Mouse (Mus musculus) hindbrain, embryonic 13.5 days (tissue): ENCODE data around the gene L3mbtl3. TPM values are rescaled to one million over a fixed set of nuclear protein-coding genes. Genes with fewer than 3 reads are reported as not detected.

ENCODE experiments used
- ATAC-seq: fragments of 200-750 bp; cut with Nextera tagmentation; 2 replicates; pipeline ENCODE4 v1.8.0; 2017; ENCODE audit warnings: moderate TSS enrichment; ENCODE audit not compliant: low FRiP score
- H3K27ac ChIP-seq: fragments of 300-500 bp; sonication (generic); 2 replicates; pipeline ENCODE4 v1.5.1; 2015; ENCODE audit warnings: inconsistent platforms, mild to moderate bottlenecking, moderate library complexity
- H3K27me3 ChIP-seq: fragments of 300-500 bp; sonication (generic); 2 replicates; pipeline ENCODE4 v1.6.1; 2015; ENCODE audit warnings: mild to moderate bottlenecking, inconsistent platforms
- H3K36me3 ChIP-seq: fragments of 300-500 bp; sonication (generic); 2 replicates; pipeline ENCODE4 v1.6.1; 2015; ENCODE audit warnings: mild to moderate bottlenecking, inconsistent platforms
- H3K4me1 ChIP-seq: fragments of 300-500 bp; sonication (generic); replicated peaks from 2 replicates; pipeline ENCODE4 v1.6.1; 2015; ENCODE audit warnings: inconsistent platforms
- H3K4me2 ChIP-seq: fragments of 300-500 bp; sonication (generic); 2 replicates; pipeline ENCODE4 v1.6.1; 2015; ENCODE audit warnings: inconsistent platforms, mild to moderate bottlenecking, moderate library complexity
- H3K4me3 ChIP-seq: fragments of 300-500 bp; sonication (generic); 2 replicates; pipeline ENCODE4 v1.5.1; 2015; ENCODE audit warnings: mild to moderate bottlenecking, inconsistent platforms
- H3K9ac ChIP-seq: fragments of 300-500 bp; sonication (generic); 2 replicates; pipeline ENCODE4 v1.6.1; 2015; ENCODE audit warnings: mild to moderate bottlenecking, inconsistent platforms
- H3K9me3 ChIP-seq: fragments of 300-500 bp; sonication (generic); 2 replicates; pipeline ENCODE4 v1.6.1; 2016; ENCODE audit warnings: inconsistent platforms
- WGBS: fragments of 180-500 bp; shearing (Covaris S2); methylation state at CpG from one replicate; pipeline ENCODE4 v1.1.7; 2015; 5-methylcytosine and 5-hydroxymethylcytosine counted together
- polyA plus RNA-seq: library from polyadenylated mRNA; unstranded; fragments of >200 nt; fragmentation: Nextera tagmentation; extraction: Ambion mirVana; gene quantifications from 2 replicates; pipeline ENCODE4 v1.2.1, GENCODE M21; 2015

Gene L3mbtl3
- polyA plus RNA-seq: 24.1 and 24.3 TPM in 2 replicates

DNA sequence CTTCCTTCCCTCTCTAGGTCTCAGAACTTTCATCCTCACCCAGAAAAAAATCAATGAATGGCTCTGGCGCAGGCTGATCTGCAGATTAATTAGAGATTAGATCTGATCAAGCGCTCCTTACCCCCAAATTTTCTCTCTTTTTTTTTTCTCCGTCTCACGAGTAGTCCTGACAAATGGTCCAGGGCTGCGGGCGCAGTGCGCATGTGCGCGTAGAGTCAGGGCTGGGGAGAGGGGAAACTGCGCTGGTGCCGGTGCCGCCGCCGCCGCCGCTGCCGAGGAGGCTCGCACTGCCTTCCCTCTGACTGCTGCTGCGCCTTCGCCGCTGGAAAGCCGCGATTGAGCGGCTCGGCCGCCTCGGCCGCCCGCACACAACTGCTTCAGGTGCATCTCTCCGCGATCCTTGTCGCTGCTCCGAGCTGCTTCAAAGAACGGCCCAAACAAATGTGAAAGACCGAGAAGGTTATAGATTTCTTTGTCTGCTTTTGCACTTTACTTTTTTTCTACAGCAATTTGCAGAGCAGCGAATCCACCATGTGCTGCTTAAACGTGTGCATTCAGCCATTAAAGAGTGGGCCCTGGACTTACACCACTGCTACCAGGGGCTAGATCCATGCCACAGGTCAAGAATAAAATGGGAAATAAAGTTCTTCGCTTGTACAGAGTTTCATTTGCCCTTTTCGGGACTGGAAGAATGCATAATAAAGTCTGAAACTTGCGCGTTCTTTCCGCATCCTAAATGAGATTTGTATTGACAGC is at the start of gene L3mbtl3:
TSS of gene L3mbtl3 (minus strand) at position 182 of the 756 bp plus-strand sequence.
- Histone ChIP-seq H3K4me1 (peaks cover 29% of the 10 kb centered on the region), H3K4me3 (peak within 1 kb of the TSS; percentile 84), H3K9me3 (no peaks in the 10 kb centered on the region), H3K27me3 (no peaks in the 10 kb centered on the region), H3K4me2 (peak within 1 kb of the TSS; percentile 99), H3K36me3 (no peaks in the 10 kb centered on the region), H3K9ac (peak within 1 kb of the TSS; percentile 92), H3K27ac (peak within 1 kb of the TSS; percentile 94)
- peak; percentile 87 for ATAC-seq
- WGBS: under 1% methylated on average over 42 of the region's 42 CpGs

DNA sequence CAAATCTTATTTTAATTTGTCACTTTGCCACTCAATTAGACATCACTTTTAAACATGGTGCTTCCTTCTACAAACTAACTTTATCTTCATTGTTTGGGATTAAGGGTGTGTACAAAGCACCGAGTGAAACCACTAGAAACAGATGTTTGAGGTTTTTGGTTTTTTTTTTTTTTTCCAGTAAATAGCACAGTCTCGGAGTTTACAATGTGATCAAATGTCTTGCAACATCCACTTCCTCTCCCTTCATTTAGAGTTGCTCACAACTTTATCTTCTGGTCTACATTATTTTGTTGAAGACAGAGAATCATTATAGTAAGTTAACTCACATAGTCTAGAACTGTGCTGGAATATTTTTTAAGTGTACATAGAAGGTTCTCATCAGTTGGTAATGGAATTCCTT is 45.4 kb upstream of the L3mbtl3 start:
- Histone ChIP-seq H3K36me3 (no peaks in the 10 kb centered on the region), H3K27ac (no peak overlapping the region), H3K4me2 (no peak overlapping the region), H3K9me3 (no peaks in the 10 kb centered on the region), H3K4me3 (no peak overlapping the region), H3K27me3 (no peaks in the 10 kb centered on the region), H3K9ac (no peak overlapping the region), H3K4me1 (no peaks in the 10 kb centered on the region)
- WGBS: 79% methylated on average over 2 of the region's 2 CpGs
- ATAC-seq: no peak

GRCm38 (mm10) chr10:26388656-26389055 is 12.9 kb upstream of the L3mbtl3 start:
- ATAC-seq: no peak
- Histone ChIP-seq H3K4me3 (no peak overlapping the region), H3K9me3 (no peaks in the 10 kb centered on the region), H3K27me3 (no peaks in the 10 kb centered on the region), H3K9ac (no peak overlapping the region), H3K4me1 (no peaks in the 10 kb centered on the region), H3K36me3 (no peaks in the 10 kb centered on the region), H3K4me2 (no peak overlapping the region), H3K27ac (no peak overlapping the region)

- Histone ChIP-seq H3K36me3 (no peaks in the 10 kb centered on the region), H3K4me1 (peaks cover 18% of the 10 kb centered on the region), H3K4me3 (no peak overlapping the region), H3K27me3 (no peaks in the 10 kb centered on the region), H3K4me2 (no peak overlapping the region), H3K27ac (no peak overlapping the region), H3K9ac (no peak overlapping the region), H3K9me3 (no peaks in the 10 kb centered on the region)
- 74% methylated on average over 6 of the region's 6 CpGs for WGBS
- no peak for ATAC-seq
These were observed 1.5 kb upstream of the L3mbtl3 start for GRCm38 (mm10) chr10:26377332-26377602.

- WGBS: 29% methylated on average over 10 of the region's 10 CpGs
- peak overlapping the region; percentile 94 for H3K27ac ChIP-seq
These were observed 968 bp upstream of the L3mbtl3 start for GRCm38 (mm10) chr10:26376546-26377331.

GRCm38 (mm10) chr10:26375351-26375751 is 420 bp downstream of the L3mbtl3 start:
- Histone ChIP-seq H3K4me2 (peak overlapping the region; percentile 99), H3K9me3 (no peaks in the 10 kb centered on the region), H3K4me1 (peaks cover 29% of the 10 kb centered on the region), H3K4me3 (peak overlapping the region; percentile 84), H3K9ac (peak overlapping the region; percentile 92), H3K27ac (peak overlapping the region; percentile 94), H3K36me3 (no peaks in the 10 kb centered on the region), H3K27me3 (no peaks in the 10 kb centered on the region)
- WGBS: 1% methylated on average over 22 of the region's 30 CpGs
- ATAC-seq: peak; percentile 58

More at GRCm38 (mm10) chr10:26376546-26377331, 968 bp upstream of the L3mbtl3 start:
- H3K27me3 ChIP-seq: no peaks in the 10 kb centered on the region
- H3K4me2 ChIP-seq: peak overlapping the region; percentile 99
- H3K9me3 ChIP-seq: no peaks in the 10 kb centered on the region
- H3K9ac ChIP-seq: peak overlapping the region; percentile 92
- H3K4me3 ChIP-seq: peak overlapping the region; percentile 84
- H3K36me3 ChIP-seq: no peaks in the 10 kb centered on the region
- no peak; the same call in 1 of the 2 replicates for ATAC-seq
- H3K4me1 ChIP-seq: peaks cover 23% of the 10 kb centered on the region

GRCm38 (mm10) chr10:26374436-26375311 is 1.1 kb downstream of the L3mbtl3 start:
- WGBS: 0% methylated on average over 58 of the region's 101 CpGs
- peak; percentile 66 for ATAC-seq

GRCm38 (mm10) chr10:26373951-26374435 is 1.8 kb downstream of the L3mbtl3 start:
- under 1% methylated on average over 68 of the region's 71 CpGs for WGBS
- peaks cover 29% of the 10 kb centered on the region for H3K4me1 ChIP-seq
- H3K9ac ChIP-seq: peak overlapping the region; percentile 92
- peak; percentile 44 for ATAC-seq
- H3K27ac ChIP-seq: peak overlapping the region; percentile 94
- no peaks in the 10 kb centered on the region for H3K9me3 ChIP-seq
- peak overlapping the region; percentile 99 for H3K4me2 ChIP-seq
- no peaks in the 10 kb centered on the region for H3K27me3 ChIP-seq
- H3K36me3 ChIP-seq: no peaks in the 10 kb centered on the region; the same call in 1 of the 2 replicates
- H3K4me3 ChIP-seq: peak overlapping the region; percentile 84

More at GRCm38 (mm10) chr10:26374436-26375311, 1.1 kb downstream of the L3mbtl3 start:
- Histone ChIP-seq H3K27ac (peak overlapping the region; percentile 94), H3K9ac (peak overlapping the region; percentile 92), H3K4me2 (peak overlapping the region; percentile 99), H3K4me1 (peaks cover 29% of the 10 kb centered on the region), H3K9me3 (no peaks in the 10 kb centered on the region), H3K4me3 (peak overlapping the region; percentile 84), H3K36me3 (no peaks in the 10 kb centered on the region), H3K27me3 (no peaks in the 10 kb centered on the region)

DNA sequence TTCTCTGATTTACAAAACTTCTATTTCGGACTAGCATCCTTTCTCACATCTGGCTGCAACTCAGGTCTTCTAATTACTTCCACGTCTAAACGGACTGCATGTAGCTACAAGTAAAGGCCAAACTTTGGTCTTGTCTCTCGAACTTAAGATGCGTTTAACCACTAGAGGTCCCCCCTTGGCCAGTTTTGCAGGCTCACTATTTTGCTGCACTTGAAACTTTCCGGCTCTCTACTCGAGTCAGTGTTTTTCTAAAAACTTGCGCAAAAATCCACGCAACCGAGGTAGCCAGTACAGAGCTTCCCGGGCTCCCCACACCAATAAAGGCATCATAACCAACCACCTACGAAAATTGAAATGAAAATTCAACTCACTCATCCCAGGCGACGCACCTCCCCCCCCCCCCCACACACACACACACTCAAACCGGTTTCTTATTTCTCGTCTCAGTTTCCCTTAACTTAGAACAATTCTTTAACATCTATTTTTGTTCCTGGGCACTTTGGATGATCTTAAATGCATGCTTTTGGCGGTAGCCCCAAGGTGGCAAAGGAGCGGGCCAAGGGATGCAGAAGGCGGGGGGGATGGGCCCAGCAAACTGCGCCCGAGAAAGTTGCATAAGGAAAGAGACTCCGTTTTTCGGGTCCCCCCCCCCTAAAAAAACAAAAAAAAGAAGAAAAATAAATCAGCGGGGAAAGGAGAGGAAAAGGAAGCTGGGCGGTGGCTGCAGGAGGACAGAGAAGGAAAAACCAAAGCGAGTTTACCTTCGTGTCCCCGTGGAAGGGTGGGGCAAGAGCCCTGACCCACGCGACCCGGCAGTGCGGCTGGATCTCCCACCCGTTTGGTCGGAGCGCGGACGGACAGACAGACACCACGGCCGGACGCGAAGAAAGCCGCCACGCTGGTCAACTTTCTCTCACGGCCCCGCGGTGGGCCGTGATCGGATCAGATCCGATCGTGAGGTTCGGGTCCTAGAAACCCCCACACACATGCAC is 2.5 kb downstream of the L3mbtl3 start:
- peaks cover 29% of the 10 kb centered on the region for H3K4me1 ChIP-seq
- WGBS: under 1% methylated on average over 51 of the region's 51 CpGs
- no peak for ATAC-seq
- no peaks in the 10 kb centered on the region for H3K27me3 ChIP-seq
- peak overlapping the region; percentile 99 for H3K4me2 ChIP-seq
- H3K27ac ChIP-seq: peak overlapping the region; percentile 94
- H3K9ac ChIP-seq: peak overlapping the region; percentile 92
- peak overlapping the region; percentile 84 for H3K4me3 ChIP-seq
- no peaks in the 10 kb centered on the region for H3K9me3 ChIP-seq
- H3K36me3 ChIP-seq: no peaks in the 10 kb centered on the region; the same call in 1 of the 2 replicates

GRCm38 (mm10) chr10:26371416-26371815 is 4.4 kb downstream of the L3mbtl3 start:
- WGBS: 66% methylated on average over 7 of the region's 7 CpGs
- Histone ChIP-seq H3K4me2 (no peak overlapping the region), H3K36me3 (peaks cover 6% of the 10 kb centered on the region; the same call in 1 of the 2 replicates), H3K27ac (no peak overlapping the region), H3K9ac (no peak overlapping the region), H3K4me3 (no peak overlapping the region), H3K9me3 (no peaks in the 10 kb centered on the region), H3K27me3 (no peaks in the 10 kb centered on the region), H3K4me1 (peaks cover 24% of the 10 kb centered on the region)
- ATAC-seq: no peak

- Histone ChIP-seq H3K4me3 (no peak overlapping the region), H3K36me3 (peaks cover 6% of the 10 kb centered on the region; the same call in 1 of the 2 replicates), H3K4me1 (peaks cover 11% of the 10 kb centered on the region), H3K4me2 (no peak overlapping the region), H3K9ac (no peak overlapping the region), H3K27ac (no peak overlapping the region), H3K27me3 (no peaks in the 10 kb centered on the region), H3K9me3 (no peaks in the 10 kb centered on the region)
- WGBS: 93% methylated on average over 2 of the region's 2 CpGs
- ATAC-seq: no peak
These were observed 10.8 kb downstream of the L3mbtl3 start for GRCm38 (mm10) chr10:26364942-26365341.
